7 mouse cellular contexts compared by ENCODE assay signal in genomic region chr2:167631591-167632448, GRCm38 (mm10). TPM values are rescaled to one million over a fixed set of nuclear protein-coding genes. Genes with fewer than 3 reads are reported as not detected.
A peak's percentile ranks its signal among the peaks of the same experiment; 100 is the strongest.
DNase-seq lines count a peak whose midpoint lies in the region; ATAC-seq lines count a peak whose summit lies in the region.

Gene Ube2v1, minus strand, starts transcription at chr2:167632095.

- intact Hi-C loops in gastrocnemius, postnatal 36 days (cut with DNase I) = no loop called here
- intact Hi-C loops in left cerebral cortex, postnatal 25 days (cut with DNase I) = no loop called here

- peak; percentile 98 for DNase-seq in adrenal gland, adult 18-20 months (ENCODE audit: low spot score in 2 of 2)
- peak; percentile 98 for DNase-seq in embryo, embryonic 11 days
- DNase-seq in gastrocnemius, postnatal 36 days = peak; percentile 95 to 97
- peak; percentile 96 to 98 for DNase-seq in left cerebral cortex, postnatal 25 days (ENCODE audit: low spot score in 2 of 2)
- DNase-seq in midbrain, embryonic 10.5 days (ENCODE audit: low spot score) = peak; percentile 98
- peak; percentile 96 for DNase-seq in right cerebral cortex, postnatal 4 days

- H3K4me3 ChIP-seq in intestine, embryonic 15.5 days (replicated peaks) = peak within 1 kb of the TSS; percentile 87
- peak within 1 kb of the TSS; percentile 99 for H3K4me3 ChIP-seq in midbrain, embryonic 10.5 days

- no peaks in the 10 kb centered on the region for H3K9me3 ChIP-seq in intestine, embryonic 15.5 days
- no peaks in the 10 kb centered on the region for H3K9me3 ChIP-seq in midbrain, embryonic 10.5 days (replicated peaks)

- peaks cover 5% of the 10 kb centered on the region; the same call in 1 of the 2 replicates for H3K36me3 ChIP-seq in intestine, embryonic 15.5 days
- H3K36me3 ChIP-seq in midbrain, embryonic 10.5 days = peaks cover 29% of the 10 kb centered on the region

- under 1% methylated on average over 70 of the region's 87 CpGs for WGBS in intestine, embryonic 15.5 days
- 1% methylated on average over 86 of the region's 87 CpGs for WGBS in midbrain, embryonic 10.5 days

- peaks cover 47% of the 10 kb centered on the region for H3K4me1 ChIP-seq in intestine, embryonic 15.5 days (replicated peaks)
- peaks cover 79% of the 10 kb centered on the region for H3K4me1 ChIP-seq in midbrain, embryonic 10.5 days

- ATAC-seq in intestine, embryonic 15.5 days = peak; percentile 92

- peak within 1 kb of the TSS; percentile 94 for H3K27ac ChIP-seq in intestine, embryonic 15.5 days
- H3K27ac ChIP-seq in midbrain, embryonic 10.5 days (replicated peaks) = peak within 1 kb of the TSS; percentile 98

- H3K27me3 ChIP-seq in intestine, embryonic 15.5 days (replicated peaks) = no peaks in the 10 kb centered on the region
- H3K27me3 ChIP-seq in midbrain, embryonic 10.5 days (ENCODE audit: low read depth, poor library complexity, severe bottlenecking) = no peaks in the 10 kb centered on the region

- peak within 1 kb of the TSS; percentile 90 for H3K9ac ChIP-seq in intestine, embryonic 15.5 days

- peak within 1 kb of the TSS; percentile 76 for H3K4me2 ChIP-seq in intestine, embryonic 15.5 days (replicated peaks)

RNA-seq across cellular contexts. Expression of gene Ube2v1, which starts in this region (rescaled TPM):
- total RNA-seq in adrenal gland, adult 18-20 months (2021) = 100 to 1,000 TPM; 184 to 195 TPM
- 100 to 1,000 TPM; 160 to 167 TPM for total RNA-seq in gastrocnemius, postnatal 36 days (2021)
- polyA plus RNA-seq in intestine, embryonic 15.5 days (2015; fragmentation: Nextera tagmentation; extraction: Ambion mirVana) = 268 and 270 TPM in 2 replicates
- 100 to 1,000 TPM; 254 to 264 TPM for total RNA-seq in left cerebral cortex, postnatal 25 days (2021)
- 410 and 413 TPM in 2 replicates for polyA plus RNA-seq in midbrain, embryonic 10.5 days (2016; fragmentation: Nextera tagmentation; extraction: Ambion mirVana)

Comparison
In these comparisons a context has a peak if more than half of its experiments do, and no peak if none do; other contexts are left out.
1. Peak in every context shown above with its lines: DNase-seq, ATAC-seq, H3K4me3 ChIP-seq and H3K27ac ChIP-seq.